Mouse (Mus musculus) brain, embryonic 14.5 days (tissue): ENCODE measurements around the gene Eln.

ENCODE experiments used
- CTCF ChIP-seq: fragments of 200-500 bp; IDR thresholded peaks from 2 replicates; pipeline ENCODE4 v1.5.1; 2012; ENCODE audit warnings: inconsistent platforms, mild to moderate bottlenecking, moderate library complexity, borderline replicate concordance; ENCODE audit not compliant: insufficient read depth, insufficient read length; ENCODE audit errors: extremely low read depth
- POLR2A ChIP-seq: fragments of 200-500 bp; IDR thresholded peaks from 2 replicates; pipeline ENCODE4 v1.6.1; 2012; ENCODE audit warnings: mild to moderate bottlenecking, inconsistent platforms, borderline replicate concordance; ENCODE audit not compliant: poor library complexity, insufficient read depth, insufficient read length, severe bottlenecking; ENCODE audit errors: extremely low read depth

DNA sequence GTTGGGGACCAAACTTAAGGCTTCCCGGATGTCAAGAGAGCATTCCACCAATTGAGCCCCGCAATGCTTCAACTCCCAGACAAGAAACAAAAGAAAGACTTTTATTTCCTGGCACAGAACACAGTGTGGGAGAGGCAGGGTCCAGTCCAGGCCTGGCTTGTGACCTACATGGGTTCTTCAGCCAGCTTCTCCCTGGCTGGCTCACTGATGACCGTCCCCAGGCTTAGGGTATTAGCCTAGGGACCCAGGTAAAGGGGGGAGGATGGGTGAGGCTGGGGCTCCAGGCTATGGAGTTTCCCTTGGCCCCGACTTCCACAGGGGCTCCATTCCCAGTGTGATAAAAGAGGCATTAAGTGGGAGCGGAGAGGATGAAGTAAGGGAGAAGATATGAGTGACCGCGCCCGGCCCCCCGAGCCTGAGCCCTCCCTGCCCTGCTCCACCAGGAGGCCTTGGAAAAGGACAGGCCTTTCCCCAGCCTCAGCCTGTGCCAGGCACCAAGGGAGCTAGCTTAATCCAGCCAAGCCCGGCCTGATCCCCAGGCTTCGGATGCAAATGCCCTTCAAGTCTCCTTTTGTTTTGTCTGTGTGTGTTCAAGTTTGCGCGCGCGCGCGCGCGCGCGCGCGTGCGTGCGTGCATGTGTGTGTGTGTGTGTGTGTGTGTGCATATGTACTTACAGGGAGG is 38.7 kb upstream of the Eln start:
- TF ChIP-seq POLR2A (no peak), CTCF (no peak)
